Mouse (Mus musculus) thymus, postnatal 36 days (tissue): ENCODE measurements at regions not wholly inside any gene's neighbourhood (a gene's known extent, or its start where the extent isn't known, plus 50 kb on each side); places are given as distances from the start of the nearest gene placed in this dataset.

Experiments used
- DNase-seq, 2 experiments: peaks; one replicate each; pipeline ENCODE4 v3.0.0; 2022; ENCODE audit warnings: mixed read lengths in 2 of 2

DNA sequence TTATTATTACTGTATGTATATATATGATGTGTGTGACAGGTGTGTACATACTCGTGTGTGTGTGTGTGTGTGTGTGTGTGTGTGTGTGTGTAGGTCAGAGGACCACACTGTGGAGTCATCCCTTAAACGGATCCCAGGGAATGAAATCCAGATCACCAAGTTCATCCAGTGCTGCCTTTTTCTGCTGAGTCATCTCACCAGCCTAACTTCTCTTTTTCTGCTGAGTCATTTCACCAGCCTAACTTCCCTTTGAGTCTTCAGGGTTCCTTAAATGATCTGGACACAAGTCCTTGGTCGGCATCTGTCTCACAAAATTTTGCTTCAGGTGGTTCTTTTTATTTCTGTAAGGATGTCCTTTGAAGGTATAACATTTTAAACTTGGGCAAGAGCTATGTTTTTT, 302.2 kb downstream of the 1810013L24Rik start:
- no peak for DNase-seq

DNA sequence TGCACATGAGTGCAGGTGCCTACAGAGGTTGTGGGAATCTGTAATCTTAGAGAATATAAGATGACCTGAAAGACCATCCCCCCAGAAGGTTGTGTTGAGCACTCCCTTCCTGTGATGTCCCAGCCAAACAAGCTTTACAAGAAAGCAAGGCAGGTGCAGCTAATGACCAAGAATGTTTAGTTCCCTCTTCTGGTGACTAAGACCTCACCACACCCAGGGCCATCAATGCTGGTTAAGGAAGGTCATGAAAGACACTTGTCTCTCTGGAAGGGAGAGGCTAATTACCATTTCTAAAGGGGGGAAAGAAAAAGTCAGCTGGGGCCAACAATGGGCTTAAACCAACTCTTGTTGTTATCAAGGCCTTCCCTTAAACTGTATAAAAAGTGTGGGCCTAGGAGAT, 302.9 kb downstream of the 1810013L24Rik start:
- no peak for DNase-seq

DNA sequence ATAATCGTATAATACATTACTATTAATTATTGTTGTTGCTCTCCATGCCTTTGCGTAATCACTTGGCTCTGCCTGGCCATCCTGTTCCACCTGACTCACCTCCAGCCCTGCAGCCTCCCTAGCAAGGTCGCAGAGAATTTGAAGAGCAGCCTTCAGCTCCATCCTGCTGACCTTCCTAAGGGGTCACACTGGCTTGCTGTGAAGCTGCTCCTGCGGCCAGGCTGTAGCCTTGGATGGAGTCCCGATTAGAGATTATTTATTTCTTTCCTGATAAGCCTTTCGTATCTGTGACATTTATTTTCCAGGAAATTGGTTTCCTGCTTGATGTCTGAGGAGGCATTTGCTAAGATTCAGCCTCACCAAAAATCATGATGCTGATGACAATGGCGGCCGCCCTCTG, 305.5 kb downstream of the 1810013L24Rik start:
- no peak for DNase-seq

DNA sequence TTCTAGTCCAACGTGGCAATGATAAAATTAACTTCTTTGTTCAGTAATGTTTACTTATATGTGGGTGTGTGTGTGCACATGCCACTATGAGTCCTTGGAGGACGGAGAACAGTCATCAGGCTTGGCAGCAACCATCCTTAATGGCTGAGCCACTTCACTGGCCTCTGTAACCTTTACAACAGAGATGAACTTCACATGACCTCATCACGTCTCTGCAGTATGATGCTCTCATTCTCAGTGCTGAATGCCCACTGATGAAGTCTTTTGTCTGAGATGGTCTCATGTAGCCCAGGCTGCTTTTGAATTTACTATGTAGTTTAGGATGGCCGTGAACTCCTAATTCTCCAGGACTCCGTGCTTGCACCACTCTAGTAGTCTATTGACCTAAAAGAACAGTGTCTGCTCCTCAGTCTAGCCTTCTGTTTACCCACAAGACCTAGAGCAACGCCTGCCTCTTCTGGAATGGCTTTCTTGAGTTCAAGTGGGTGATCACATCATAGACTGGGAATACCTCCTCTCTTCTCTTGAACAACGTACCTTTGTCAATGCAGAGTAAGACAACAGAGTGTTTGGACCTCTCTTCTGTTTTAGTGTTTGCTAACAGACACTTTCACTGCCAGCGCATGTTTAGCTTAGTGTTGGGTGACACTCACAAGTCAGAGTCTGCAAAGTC, 308.8 kb downstream of the 1810013L24Rik start:
- no peak for DNase-seq

DNA sequence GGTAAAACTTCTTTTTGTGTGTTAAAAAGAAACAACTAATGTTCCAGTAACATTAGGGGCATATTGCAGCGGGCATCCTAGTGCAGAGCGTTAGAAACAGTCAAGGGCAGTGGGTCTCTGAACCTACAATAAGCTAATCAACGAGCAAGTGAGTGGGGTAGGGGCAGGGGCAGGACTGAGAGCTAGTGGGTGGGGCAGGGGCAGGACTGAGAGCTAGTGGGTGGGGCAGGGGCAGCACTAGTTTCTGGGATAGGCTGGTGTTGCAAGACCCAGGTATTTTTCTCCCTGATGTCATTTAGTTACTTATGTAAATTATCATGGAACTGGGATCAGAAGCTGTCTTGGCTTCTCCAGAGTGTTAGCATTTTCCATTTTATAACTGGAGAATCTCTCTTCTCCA, 309.5 kb downstream of the 1810013L24Rik start:
- no peak for DNase-seq

DNA sequence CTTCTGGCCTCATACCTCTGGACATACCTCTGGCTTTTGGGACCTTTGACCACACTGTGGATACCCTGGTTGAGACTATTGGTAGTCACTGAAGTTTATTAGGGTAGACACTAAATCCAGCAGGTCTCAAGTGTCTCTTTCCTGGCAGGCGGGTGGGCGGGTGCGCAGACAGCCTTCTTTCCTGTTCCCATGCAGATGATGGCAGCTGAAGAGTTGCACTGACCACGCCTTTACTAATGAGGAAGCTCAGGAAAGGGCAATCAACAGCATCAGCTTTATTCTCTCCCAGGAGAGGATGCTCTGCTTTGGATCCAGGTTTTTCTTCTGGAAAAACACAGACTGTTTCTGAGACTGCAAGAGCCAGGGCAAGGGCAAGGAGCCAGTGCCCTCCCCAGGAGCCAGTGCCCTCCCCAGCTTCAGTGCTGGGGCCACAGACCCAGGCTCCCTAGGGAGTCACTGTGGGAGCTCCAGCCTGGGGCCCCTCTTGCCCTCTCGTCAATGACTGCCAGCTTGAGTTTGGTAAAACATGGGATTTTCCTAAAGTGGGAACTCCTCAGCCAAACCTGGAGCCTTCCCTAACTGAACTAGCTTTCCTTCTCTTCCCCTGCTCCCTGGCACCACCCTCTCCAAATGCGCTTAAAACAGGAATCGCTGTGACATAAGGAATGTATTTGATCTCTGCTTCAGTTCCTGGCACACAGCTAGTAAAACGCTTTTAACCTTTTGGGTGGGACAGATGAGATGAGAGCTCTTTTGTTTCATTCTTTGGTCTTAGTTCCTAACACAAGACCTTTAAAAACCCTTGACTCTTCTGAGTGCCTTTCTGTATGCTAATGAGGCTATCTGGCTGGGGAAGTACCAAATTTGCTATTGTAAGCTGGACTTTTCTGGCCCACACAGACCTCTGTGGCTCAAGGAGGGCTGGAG, 319.6 kb downstream of the 1810013L24Rik start:
- no peak for DNase-seq

DNA sequence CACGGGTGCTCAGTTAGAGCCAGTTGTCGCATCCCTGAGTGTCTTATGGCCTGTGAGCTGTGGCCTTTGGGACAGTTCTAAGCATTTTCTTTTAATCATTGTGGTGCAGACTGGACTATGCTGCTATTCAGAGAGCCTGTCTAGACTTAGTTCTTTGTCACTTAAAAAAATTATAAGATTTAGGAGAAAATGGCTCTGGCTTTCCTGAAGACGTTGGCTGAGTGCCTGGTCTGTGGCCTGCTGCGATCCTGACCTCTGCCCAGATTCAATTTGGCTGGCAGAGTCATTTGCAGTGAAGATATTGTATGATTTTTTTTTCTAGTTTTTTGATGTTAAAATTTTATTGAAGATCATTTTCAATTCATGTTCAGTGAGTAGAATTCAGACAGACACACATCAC, 322.0 kb downstream of the 1810013L24Rik start:
- DNase-seq = no peak

DNA sequence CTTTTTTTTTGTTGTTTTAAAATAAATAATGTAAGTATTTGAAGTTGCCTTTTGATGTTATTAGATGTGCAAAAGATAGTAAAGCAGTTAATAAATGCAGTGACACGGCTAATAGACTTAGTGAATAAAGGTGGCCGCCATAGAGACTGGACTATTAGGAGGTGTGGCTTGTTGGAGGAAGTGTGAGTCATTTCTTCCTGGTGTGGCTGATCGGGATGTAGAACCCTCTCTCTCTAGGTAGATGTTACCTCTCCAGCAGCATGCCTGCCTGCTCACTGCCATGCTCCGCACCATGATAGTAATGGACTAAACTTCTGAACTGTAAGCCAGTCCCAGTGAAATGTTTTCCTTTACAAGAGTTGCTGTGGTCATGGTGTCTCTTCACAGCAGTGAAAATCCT, 323.6 kb downstream of the 1810013L24Rik start:
- DNase-seq = no peak

DNA sequence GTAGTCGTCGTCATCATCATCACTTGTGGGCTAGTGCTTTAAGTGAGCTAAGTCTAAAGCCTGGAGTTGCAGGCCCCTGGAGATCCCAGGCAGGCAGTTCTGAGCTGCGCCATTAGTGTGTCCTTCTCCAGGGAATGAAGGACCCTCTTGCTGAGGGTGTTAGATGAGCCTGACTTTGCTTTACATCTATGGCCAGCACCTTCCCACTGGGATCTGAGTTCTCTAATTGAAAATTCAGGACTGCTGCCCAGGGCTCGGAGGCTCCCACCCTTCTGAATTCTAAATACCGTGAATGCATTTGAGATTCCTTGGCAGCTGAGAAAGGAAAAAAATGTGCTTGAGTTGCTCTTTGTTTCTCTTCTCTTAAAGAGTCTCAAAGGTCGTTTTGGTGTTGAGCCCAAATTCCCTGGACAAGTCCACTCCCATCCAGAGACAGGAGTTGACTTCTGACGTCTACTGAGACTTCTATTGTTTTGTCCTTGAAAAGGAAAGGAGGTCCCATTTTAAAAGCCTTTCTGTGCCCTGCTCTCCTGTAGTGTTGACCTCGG, 335.9 kb downstream of the 1810013L24Rik start:
- DNase-seq = no peak

DNA sequence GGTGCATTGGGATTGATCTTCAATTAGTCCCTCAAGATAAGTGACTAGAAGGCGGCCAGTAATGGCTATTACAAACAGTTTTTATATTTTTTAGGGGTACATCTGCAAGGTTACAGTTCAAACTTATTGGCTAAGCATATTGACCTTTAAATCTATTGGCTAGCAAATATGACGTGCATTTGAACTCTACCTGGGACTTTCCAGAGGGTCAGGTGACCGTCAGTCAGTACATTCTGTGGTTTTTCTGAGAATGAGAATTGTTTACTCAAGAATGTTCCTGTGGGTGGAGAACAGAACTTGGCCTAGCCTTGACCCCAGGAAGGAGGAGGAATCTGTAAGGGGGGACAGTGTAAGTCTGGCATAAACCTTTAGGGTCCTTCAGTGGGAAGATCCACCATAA, 346.5 kb downstream of the 1810013L24Rik start:
- DNase-seq = no peak

DNA sequence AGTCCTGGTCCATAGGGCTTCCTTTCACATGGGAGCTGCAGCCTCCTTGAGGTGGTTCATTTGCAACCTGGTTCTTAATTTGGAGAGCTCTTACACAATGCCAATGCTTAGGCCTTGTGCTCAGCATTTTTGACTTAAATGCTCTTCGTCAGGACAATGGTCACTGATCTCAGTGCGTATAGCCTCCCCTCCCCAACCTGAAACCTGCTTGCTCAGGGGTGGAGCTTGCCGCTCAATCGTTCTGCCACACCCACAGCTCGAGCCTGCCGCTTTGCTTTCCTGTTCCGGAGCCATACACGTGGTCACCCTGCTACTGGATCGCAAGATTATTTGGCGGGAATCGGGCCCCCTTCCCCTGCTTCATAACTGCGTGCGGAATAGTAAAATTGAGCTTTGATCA, 365.9 kb downstream of the 1810013L24Rik start:
- DNase-seq = no peak

DNA sequence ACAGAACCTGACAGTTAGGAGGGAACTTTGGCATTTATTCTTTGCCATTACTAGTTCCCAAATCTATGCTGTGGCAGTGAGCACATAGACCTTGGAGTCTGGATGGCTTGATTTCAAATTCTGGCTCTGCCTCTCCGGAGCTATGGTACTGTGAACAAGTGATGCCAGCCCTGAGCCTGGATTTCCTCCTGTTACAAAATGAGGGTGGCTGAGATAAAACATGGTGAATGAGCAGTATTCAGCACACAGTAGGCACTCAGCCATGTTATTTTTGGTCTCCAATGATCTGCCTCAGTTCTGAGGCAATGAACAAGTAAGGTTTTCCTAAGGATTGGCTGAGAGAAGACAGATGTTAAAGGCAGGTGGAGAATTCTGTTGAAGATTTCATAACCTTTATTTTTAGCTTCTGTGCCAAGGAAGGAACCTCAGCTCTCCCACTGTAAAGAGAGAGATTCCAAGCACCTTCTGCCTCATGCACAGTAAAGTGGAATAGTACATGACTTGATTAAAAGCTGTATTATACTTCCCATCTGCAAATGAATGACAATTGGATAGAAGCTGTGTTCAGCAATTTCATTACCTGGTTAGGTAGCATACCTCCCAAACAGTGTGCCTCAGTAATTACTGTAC, 369.1 kb downstream of the 1810013L24Rik start:
- DNase-seq = no peak

DNA sequence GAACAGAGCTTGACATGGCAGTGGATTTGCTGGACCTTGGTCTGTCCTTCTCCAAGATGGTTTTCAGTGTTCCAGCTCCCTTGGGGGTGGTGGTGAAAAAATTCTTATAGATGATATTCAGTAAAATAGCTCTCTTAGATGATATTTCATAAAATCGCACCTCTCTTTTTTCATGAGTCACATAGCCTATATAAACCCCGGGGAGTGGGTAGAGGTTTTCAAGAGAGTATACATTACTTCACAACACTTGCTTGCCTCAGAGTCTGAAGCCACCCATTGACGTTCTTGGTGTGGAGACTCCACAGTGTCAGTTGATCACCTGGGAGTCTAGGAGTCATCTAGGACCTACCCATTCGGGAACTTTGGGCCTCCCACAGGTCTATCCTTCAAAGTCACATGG, 378.7 kb downstream of the 1810013L24Rik start:
- no peak for DNase-seq

DNA sequence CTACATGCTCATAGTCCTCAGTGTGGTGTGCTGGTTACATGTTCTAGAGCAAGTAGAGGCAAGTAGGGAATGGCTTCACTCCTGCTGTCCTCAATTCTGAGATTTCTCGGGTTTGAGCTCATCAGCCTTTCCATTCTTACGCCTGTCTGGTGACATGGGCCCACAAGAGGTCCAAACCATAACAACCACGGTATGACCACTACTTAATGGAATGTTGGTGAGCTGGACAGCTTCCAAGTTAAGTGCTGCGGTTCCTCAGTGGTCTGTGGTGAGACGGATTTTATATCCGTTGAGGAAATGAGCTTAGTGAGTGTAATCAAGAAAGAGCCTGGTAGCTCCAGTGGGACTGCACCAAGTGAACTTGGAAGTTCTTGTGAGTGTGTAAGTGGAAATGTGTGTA, 381.6 kb downstream of the 1810013L24Rik start:
- no peak for DNase-seq

DNA sequence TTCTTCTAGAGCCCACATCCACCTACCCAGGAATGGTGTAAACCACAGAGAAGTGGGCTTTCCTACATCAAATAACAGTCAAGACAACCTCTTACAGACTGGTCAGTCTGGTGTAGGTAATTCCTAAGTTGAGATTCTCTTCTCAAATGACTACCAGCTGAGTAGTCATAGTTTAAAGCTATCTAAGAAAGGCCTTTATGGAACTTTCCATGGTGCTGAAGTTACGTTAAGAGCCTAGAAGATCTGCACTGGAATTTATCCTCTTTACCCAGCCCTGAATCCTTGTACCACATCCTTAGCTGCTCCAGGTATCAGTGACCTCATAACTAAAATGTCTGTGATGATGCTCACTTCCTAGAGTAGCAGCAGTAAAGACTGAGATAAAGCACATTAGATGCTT, 385.2 kb downstream of the 1810013L24Rik start:
- no peak for DNase-seq

DNA sequence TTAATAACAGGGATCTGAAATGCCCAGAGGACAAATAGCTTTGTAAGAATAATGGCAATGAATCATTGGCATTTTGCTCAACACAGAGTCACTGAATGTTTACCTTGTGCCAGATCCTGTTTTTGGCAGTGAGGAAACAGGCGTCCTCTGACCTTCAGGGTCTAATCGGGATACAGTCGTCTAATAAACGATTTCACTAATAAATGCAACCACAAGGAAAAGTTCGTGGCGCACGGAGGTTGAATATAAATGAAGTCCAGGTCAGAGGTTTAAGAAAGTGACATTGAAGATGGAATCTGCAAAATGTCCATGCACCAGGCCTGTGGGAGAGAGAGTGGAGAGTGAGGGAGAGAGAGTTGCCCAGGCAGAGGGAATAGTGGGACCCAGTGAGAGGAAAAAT, 387.5 kb downstream of the 1810013L24Rik start:
- DNase-seq = no peak

DNA sequence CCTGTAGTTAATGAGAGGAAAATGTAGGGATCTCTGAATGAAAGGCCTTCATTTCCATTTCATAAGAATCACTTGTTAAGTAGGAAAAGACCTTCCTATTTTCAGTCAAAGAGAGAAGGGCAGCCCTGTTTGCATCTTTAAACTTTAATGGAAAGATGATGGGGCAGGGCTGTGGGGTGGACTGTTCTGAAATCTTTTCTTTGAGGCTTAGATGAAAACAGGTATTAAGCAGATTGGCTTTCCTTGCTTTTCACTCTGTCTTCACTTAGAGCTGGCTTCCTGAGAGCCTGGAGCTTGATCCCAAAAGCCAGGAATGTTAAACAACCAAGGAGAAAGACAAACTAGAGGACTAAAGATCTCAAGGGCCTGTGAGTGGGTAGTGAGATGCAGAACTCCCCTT, 400.3 kb downstream of the 1810013L24Rik start:
- no peak for DNase-seq

DNA sequence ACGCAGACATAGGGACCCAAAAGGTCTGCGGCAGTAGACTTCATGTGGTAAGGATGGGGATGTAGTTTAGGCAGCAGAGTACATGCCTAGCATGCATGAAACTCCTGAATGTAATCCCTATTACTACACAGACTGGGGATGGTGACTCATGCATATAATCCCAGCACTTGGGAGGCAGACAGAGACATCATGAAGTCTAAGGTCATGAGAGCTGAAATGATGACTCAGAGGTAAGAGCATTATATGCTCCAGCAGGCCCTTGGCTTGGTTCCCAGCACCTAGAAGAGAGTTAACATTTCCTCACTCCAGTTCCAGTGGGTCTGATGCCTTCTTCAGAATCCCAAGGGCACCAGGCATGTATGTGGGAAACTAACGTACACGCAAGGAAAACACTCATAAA, 412.2 kb downstream of the 1810013L24Rik start:
- no peak for DNase-seq

DNA sequence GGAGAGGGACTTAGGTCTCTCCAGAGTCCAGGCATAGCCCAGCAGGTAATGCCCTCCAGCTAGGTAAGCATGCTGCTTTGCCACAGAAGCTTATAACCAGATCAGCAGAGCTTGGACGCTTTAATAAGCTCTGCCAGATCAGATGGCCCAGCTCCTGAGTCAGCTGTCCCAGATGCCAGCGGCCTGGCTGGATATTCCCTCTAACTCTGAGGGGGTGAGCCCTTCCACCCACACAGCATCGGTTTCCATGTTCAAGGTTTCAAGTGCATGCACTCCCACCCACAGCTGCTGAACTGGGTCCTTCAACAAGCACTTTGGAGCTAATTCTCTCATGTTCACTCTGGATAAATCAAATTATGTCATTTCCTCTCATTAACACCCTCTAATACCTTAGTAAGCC, 417.3 kb downstream of the 1810013L24Rik start:
- DNase-seq = no peak

DNA sequence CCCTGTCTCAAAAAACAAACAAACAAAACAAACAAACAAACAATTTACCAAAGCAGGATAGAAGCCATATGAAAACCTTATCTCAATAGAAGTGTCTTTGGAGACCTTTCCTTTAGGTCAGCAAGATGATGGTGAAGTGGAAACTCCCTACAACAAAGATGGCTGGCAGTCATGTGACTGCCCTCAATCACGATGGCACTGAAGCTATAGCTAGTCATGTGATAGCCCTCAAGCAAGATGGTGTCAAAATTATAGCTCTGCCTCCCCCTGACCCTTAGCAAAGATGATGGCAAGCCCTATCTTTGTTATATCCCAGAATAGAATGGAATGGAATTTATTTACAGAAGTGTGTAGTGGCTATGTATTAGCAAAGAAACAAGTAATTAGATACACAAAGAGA, 423.2 kb downstream of the 1810013L24Rik start:
- no peak for DNase-seq

DNA sequence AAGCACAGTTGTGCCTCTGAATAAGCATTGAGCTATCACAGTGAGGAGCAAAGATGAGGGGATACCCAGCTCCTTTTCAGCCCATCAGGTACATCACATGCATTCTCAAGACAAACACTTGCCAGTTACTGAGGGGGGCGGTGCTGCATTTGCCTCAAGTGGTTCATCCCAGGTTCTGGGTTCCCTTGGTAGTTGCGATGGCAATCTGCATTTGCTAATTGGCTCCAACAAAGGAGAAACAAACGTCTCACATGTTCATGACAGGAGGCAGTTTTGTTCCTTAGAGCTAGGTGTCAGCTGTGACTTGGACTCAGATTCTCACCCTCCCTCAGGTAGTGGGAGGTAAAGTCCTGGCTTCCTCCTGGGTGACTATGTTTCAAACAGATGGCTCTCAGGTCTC, 425.5 kb downstream of the 1810013L24Rik start:
- DNase-seq = no peak

DNA sequence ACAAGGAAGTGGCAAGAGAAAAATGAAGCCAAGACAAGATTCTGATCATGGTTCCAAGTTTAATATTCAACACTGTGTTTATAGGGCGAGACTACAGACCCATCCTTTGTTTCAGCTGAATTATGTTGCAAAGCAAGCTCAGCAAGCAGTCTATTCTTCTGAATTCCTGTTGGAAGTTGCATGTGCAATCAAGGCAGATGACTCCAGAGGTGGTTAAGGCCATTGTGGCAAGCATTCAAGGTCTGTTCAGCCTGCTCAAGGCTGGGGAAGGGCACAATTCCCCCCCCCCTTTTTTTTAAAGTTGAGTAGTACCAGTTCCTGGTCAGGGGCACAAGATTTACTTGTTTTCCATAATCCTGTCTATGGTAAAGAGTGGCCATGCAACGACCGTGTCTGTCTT, 431.1 kb downstream of the 1810013L24Rik start:
- no peak for DNase-seq

DNA sequence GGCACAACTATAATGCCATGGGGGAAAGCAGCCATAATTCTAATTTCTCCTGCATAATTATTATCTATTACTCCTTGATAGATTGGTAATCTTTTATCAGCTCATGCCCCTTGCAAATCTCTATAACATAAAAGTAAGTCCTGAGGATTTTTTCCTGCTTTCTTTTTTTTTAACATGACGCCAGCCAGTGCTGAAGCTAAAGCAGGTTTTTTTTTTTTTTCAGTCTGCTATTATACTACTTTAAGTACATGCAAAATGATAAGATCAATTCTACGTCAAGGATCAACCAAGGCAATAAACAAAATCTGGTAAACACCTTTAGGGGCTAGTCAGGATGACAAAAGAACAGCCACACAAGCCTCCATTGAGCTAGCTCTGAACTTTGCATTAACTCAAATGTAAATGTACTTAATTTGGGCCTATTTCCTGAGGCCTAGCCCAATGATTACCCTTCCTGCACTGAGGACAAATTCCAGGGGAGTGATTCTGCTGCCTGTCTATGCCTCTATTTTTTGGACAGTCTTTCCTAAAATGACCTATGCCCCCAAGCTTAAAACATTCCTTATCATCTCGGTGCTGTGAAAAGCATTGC, 434.8 kb downstream of the 1810013L24Rik start:
- no peak for DNase-seq
